Mouse (Mus musculus) splenic B cell, adult 2 months (primary cell): ENCODE results near the gene Scap.
A peak's percentile ranks its signal among the peaks of the same experiment; 100 is the strongest.
"Not testable (repeated sequence)": the region's sequence is repeated elsewhere in the genome, so short reads cannot be mapped to it uniquely, and the experiment has no call there.

Source experiments
- DNase-seq: peaks from one replicate; pipeline ENCODE4 v3.0.0-alpha.2; 2011; ENCODE audit warnings: low read depth, low spot score
- H3K27me3 ChIP-seq: 2 replicates; pipeline ENCODE4 v1.6.1; 2012; ENCODE audit warnings: mild to moderate bottlenecking, low read length, moderate library complexity, mixed read lengths; ENCODE audit not compliant: control insufficient read depth, poor library complexity, insufficient read depth, severe bottlenecking
- H3K36me3 ChIP-seq: 2 replicates; pipeline ENCODE4 v1.6.1; 2012; ENCODE audit warnings: mild to moderate bottlenecking, low read length, moderate library complexity, mixed read lengths; ENCODE audit not compliant: control insufficient read depth, poor library complexity, insufficient read depth, severe bottlenecking

Scap gene

DNA sequence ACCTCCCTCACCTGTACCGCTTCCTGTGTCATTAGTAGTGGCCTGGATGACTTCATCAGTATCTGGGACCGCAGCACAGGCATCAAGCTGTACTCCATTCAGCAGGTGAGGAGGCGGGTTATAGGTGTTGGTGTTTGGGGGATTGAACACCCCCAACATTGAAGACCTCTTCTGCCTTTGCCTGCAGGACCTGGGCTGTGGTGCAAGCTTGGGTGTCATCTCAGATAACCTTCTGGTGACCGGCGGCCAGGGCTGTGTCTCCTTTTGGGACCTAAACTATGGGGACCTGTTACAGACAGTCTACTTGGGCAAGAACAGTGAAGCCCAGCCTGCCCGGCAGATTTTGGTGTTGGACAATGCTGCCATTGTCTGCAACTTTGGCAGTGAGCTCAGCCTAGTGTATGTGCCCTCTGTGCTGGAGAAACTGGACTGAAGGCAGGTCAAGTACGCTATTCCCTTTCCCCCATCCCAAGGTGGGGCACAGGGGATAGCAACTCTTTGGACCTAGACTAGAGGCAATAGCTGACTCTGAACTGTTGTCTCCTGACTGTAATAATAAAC is 51.4 kb downstream of the Scap start:
- H3K36me3 ChIP-seq = peaks cover 3% of the 10 kb centered on the region
- no peaks in the 10 kb centered on the region for H3K27me3 ChIP-seq
- DNase-seq = no peak

DNA sequence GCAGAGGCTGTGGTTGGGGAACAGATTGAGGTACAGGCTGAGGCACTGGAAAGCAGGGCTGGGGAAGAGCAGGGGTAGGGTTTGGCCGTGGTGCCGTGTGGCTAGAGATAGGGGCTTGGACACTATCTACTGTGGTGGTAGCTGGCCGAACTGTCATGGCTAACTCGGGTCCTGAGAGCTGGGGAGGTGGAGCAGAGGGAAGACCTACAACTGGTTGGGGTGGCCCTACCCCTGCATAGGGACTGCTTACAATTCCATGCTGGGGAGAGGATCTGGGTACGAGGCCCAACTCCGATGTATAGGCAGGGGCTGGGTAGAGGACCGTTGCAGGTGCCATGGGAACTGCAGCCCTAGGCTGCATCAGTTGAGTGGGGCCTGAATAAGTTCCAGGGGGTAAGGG is 54.9 kb downstream of the Scap start:
- peaks cover 12% of the 10 kb centered on the region for H3K36me3 ChIP-seq
- DNase-seq = no peak
- no peaks in the 10 kb centered on the region for H3K27me3 ChIP-seq

DNA sequence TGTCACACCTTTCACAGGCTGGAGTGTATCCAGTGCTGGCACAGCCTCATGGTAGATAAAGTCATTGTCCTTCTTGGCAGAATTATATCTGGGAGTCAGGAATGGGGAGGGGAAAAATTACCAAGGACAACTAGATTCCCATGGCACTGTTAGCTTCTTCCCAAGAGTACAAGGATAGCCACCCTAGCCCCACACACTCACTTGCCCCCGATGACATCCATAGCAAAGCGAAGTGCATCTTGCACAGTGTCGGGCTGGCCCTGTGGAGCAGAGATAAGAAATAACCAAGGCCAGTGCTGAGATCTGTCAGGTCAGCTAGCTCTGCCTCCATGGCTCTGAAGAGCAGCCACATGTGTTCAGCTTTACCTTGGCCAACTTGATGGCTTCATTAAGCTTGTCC is 57.8 kb downstream of the Scap start:
- H3K36me3 ChIP-seq = peaks cover 15% of the 10 kb centered on the region
- DNase-seq = no peak
- H3K27me3 ChIP-seq = no peaks in the 10 kb centered on the region

- no peaks in the 10 kb centered on the region for H3K27me3 ChIP-seq
- DNase-seq = no peak
- H3K36me3 ChIP-seq = peaks cover 12% of the 10 kb centered on the region
Observed at GRCm38 (mm10) chr9:110393295-110393694, 60.2 kb downstream of the Scap start.

DNA sequence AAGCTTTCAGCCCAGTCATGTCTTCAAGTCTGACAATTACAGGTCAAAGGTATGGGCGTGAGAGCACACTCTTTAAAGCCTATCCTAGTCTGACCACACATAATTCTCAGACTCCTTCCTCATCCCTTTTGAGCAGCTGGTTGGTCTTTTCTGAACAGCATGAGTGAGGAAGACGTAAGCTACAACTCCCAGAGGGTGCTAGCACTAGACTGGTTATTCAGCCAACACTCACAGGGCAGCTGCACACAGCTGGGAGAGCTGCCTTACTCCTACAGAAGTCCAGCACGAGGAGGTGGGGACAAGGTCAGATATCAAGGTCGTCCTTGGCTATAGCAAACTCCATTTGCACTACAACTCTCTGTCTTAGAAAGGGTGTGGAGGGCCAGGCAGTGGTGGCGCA is 67.6 kb downstream of the Scap start:
- peaks cover 2% of the 10 kb centered on the region; the same call in 1 of the 2 replicates for H3K36me3 ChIP-seq
- DNase-seq = no peak
- no peaks in the 10 kb centered on the region for H3K27me3 ChIP-seq

GRCm38 (mm10) chr9:110402731-110403130 is 69.6 kb downstream of the Scap start:
- no peak for DNase-seq
- Histone ChIP-seq H3K36me3 (no peaks in the 10 kb centered on the region; the same call in 1 of the 2 replicates), H3K27me3 (no peaks in the 10 kb centered on the region)

GRCm38 (mm10) chr9:110403240-110403639 is 70.2 kb downstream of the Scap start:
- DNase-seq = peak; percentile 29
- H3K27me3 ChIP-seq, H3K36me3 ChIP-seq: not testable (repeated sequence)

DNA sequence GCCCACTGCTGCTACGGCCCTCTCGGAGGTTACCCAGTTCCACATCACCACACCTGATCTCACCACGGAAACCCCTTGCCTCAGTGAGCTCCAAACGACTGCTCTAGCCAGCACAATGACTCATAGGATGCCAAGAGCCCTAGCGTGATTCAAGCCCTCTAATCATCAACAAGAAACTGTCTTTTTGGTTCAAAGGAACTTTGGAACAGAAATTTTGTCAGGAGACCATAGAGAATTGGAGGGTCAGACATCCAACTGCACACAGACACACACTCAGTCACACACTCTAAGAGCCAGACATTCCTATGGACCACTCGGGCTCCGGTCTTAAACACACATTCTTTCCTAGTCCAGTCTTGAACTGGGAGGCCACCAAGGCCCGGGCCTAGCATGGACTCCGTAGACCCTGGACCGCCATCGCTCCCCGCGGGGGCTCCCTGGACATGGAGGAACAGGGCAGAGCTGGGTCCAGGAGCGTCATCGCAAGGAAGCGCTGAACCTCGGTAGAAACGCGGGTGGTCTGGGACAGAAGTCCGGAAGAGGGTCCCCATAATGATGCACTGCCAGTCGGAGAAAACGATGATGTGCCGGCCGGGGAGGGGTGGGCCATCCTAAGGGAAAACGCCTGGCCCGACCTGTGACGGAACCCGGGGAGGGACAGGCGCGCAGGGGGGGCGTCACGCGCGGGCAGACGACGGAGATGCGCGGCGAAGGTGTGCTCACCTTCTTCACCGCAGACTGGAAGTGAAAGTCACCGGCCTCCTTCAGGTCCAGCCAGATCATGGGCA is 74.4 kb downstream of the Scap start:
- DNase-seq = peak; percentile 76
- no peaks in the 10 kb centered on the region; the same call in 1 of the 2 replicates for H3K36me3 ChIP-seq

DNA sequence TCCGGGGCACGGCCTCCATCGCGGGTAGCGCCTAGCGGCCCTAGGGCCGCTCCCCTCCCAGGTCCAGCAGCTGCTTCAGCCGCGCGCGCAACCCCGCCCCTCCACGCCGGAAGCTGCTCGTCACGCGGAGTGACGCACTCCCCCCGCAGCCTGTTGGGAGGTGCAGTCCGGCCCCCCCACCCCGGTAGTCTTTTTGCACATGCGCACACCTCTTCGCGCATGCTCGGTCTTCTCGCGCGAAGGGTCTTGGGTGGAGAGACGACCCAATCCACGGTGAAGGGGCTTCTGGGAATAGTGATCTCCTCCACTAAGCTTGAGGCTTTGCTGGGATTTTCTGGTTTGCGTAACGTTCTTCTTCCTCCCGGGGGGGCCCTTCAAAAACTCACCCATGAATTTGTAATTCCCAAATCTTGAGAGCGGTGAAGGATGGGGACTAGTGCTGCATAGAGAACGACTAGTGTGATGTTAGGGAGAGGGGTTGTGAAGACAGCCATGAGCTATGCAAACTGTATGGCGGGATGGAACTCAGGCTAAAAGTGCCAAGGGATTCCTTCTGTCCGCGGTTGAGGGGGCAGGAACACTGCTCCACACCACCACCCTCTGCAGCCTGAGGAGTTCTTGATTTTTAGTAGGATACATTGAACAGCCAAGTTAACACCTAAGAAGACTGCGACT is 75.1 kb downstream of the Scap start, which contains the start of gene Ptpn23:
Gene Ptpn23, minus strand, starts transcription at position 115 of the 675 bp plus-strand sequence.
- Histone ChIP-seq H3K27me3 (no peaks in the 10 kb centered on the region), H3K36me3 (no peaks in the 10 kb centered on the region; the same call in 1 of the 2 replicates)
- DNase-seq = peak; percentile 98

More for the DNA sequence above, 74.4 kb downstream of the Scap start:
- no peaks in the 10 kb centered on the region for H3K27me3 ChIP-seq

DNA sequence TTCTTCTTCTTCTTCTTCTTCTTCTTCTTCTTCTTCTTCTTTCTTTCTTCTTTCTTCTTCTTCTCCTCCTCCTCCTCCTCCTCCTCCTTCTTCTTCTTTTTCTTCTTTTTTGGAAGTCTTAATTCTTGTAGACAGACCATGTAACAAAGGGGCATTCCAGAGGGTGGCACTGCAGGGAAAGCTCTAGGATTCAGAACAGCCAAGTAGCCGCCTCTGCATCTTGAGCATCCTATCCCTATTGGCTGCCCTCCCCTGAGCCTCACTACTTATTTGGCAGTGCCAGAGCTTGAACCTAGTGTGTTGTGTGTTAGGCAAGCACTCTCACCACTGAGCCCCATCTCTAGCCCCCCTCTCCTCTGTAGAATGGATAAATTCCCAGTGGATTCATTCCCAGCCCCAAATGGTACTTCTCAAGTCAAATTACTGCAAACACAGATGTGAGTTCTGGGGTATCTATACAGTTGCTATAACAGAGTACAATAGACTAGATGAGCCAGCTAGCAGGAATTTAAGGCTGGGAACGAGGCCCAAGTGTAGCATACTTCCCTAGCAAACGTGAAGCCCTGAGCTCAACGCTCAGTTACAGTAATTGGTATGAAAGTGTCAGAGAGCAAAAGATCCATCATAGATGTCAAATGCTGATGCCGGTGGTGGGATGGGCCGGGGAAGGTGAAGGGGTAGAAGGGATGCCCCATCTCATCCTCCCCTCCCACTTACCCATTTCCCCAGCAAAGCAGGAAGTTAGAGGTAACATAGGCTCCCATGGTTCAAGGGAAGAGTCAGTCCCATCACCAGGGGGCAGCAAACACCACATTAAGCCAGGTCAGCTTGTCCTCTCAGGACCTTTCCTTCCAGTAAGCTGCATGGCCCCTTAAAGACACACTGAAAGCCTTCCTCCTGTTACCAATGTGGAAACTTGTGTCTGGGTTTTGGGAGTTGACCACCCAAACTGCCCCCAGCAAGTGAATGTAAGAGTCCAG is 78.1 kb downstream of the Scap start:
- H3K36me3 ChIP-seq = no peaks in the 10 kb centered on the region
- H3K27me3 ChIP-seq = no peaks in the 10 kb centered on the region
- peak; percentile 93 for DNase-seq

- Histone ChIP-seq H3K36me3 (no peaks in the 10 kb centered on the region), H3K27me3 (no peaks in the 10 kb centered on the region)
- no peak for DNase-seq
Observed at GRCm38 (mm10) chr9:110412926-110413325, 79.8 kb downstream of the Scap start.

DNA sequence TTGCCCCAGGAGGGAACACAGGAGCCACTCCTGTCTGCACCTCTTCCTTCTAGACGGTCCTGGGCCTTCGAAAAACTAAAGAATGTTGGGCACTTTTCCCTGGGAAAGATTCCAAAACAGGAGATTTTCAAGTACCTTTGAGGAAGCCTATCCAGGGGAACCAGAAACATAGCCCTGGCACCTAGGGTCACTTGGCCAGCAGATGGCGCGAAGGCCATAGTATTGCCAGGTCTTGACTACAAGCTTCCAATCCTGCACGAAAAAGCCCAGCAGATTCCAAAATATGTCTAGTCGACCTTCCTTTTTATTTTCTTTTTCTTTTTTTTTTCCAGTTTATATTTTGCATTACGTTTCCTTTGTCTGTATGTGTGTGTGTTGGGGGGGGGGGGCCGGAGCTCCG is 80.7 kb downstream of the Scap start:
- Histone ChIP-seq H3K27me3 (no peaks in the 10 kb centered on the region), H3K36me3 (no peaks in the 10 kb centered on the region)
- peak; percentile 51 for DNase-seq

DNA sequence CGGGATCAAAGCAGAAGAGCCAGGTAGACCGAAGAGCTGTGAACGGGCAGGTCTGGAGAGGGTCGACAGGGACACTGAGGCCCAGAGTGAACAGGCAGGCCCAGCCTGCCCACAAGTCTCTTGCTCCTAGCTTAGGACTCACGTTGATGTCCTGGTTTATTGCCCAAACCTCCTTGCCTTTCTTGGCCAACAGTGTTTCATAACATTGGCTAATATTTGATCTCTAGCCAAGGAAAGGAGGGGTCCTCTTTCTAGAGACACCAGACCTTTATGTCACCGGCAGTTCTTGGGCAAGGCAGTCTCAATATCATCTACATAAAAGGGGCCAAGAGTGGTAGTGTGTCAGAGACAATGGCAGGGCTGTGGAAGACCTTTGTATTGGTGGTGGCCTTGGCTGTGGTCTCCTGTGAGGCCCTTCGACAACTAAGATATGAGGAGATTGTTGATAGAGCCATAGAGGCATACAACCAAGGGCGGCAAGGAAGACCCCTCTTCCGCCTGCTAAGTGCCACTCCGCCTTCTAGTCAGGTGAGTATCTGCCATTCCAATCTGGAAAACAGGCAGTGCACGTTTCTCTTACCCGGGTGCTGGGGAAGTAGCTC is 86.5 kb downstream of the Scap start, which contains the start of gene Ngp:
Gene Ngp, plus strand, starts transcription at position 237 of the 602 bp plus-strand sequence.
- H3K27me3 ChIP-seq = no peaks in the 10 kb centered on the region
- DNase-seq = no peak
- H3K36me3 ChIP-seq = no peaks in the 10 kb centered on the region

GRCm38 (mm10) chr9:110431241-110431640 is 98.2 kb downstream of the Scap start:
- Histone ChIP-seq H3K36me3 (peaks cover 8% of the 10 kb centered on the region), H3K27me3 (no peaks in the 10 kb centered on the region)
- DNase-seq = no peak
